Mouse (Mus musculus): Measurements from ENCODE around the gene Vipr1. TPM values are rescaled to one million over a fixed set of nuclear protein-coding genes. Genes with fewer than 3 reads are reported as not detected.
A peak's percentile ranks its signal among the peaks of the same experiment; 100 is the strongest.

The Vipr1 gene
- total and polyA plus RNA-seq, 2 experiments from 2014 or later = 0.51 to 1.3 TPM

- no peak for TF ChIP-seq CTCF (IDR thresholded peaks at IDR 0.05; ENCODE audit: low read depth)
- no peak for ATAC-seq
- Histone ChIP-seq H3K9me3 (ENCODE audit: low read length) (no peaks in the 10 kb centered on the region), H3K27ac (no peak overlapping the region), H3K4me3 (ENCODE audit: low read length) (no peak overlapping the region), H3K4me1 (ENCODE audit: insufficient read depth, low read length) (no peaks in the 10 kb centered on the region), H3K27me3 (ENCODE audit: insufficient read depth, low read length) (no peaks in the 10 kb centered on the region), H3K9ac (replicated peaks; ENCODE audit: low read length) (no peak overlapping the region), H3K4me2 (ENCODE audit: low read depth, low read length) (no peak overlapping the region), H3K36me3 (ENCODE audit: insufficient read depth, low read length) (peaks cover 34% of the 10 kb centered on the region)
- WGBS = 72% methylated on average over 8 of the region's 8 CpGs
- DNase-seq (ENCODE audit: low spot score) = no peak
Observed at GRCm38 (mm10) chr9:121681191-121681590, 38.7 kb downstream of the Vipr1 start.

GRCm38 (mm10) chr9:121682037-121682680, 39.6 kb downstream of the Vipr1 start:
- H3K27ac ChIP-seq = no peak overlapping the region
- H3K4me2 ChIP-seq (ENCODE audit: low read depth, low read length) = no peak overlapping the region
- WGBS = 79% methylated on average over 18 of the region's 18 CpGs
- ATAC-seq = no peak
- no peaks in the 10 kb centered on the region for H3K9me3 ChIP-seq (ENCODE audit: low read length)
- no peaks in the 10 kb centered on the region for H3K4me1 ChIP-seq (ENCODE audit: insufficient read depth, low read length)
- TF ChIP-seq CTCF (IDR thresholded peaks at IDR 0.05; ENCODE audit: low read depth) = no peak
- H3K36me3 ChIP-seq (ENCODE audit: insufficient read depth, low read length) = peaks cover 34% of the 10 kb centered on the region
- no peak overlapping the region for H3K9ac ChIP-seq (replicated peaks; ENCODE audit: low read length)
- H3K27me3 ChIP-seq (ENCODE audit: insufficient read depth, low read length) = no peaks in the 10 kb centered on the region
- DNase-seq (ENCODE audit: low spot score) = no peak
- H3K4me3 ChIP-seq (ENCODE audit: low read length) = no peak overlapping the region

GRCm38 (mm10) chr9:121684702-121685101, 42.2 kb downstream of the Vipr1 start:
- H3K9ac ChIP-seq (replicated peaks; ENCODE audit: low read length) = no peak overlapping the region
- H3K4me3 ChIP-seq (ENCODE audit: low read length) = no peak overlapping the region
- H3K36me3 ChIP-seq (ENCODE audit: insufficient read depth, low read length) = peaks cover 42% of the 10 kb centered on the region
- H3K9me3 ChIP-seq (ENCODE audit: low read length) = no peaks in the 10 kb centered on the region
- no peak overlapping the region for H3K27ac ChIP-seq
- ATAC-seq (no peak), DNase-seq (ENCODE audit: low spot score) (no peak)
- TF ChIP-seq CTCF (IDR thresholded peaks at IDR 0.05; ENCODE audit: low read depth) = no peak
- no peaks in the 10 kb centered on the region for H3K4me1 ChIP-seq (ENCODE audit: insufficient read depth, low read length)
- 84% methylated on average over 7 of the region's 7 CpGs for WGBS
- no peaks in the 10 kb centered on the region for H3K27me3 ChIP-seq (ENCODE audit: insufficient read depth, low read length)
- no peak overlapping the region for H3K4me2 ChIP-seq (ENCODE audit: low read depth, low read length)

- Histone ChIP-seq H3K4me3 (ENCODE audit: low read length) (peak overlapping the region; percentile 6; the same call in 1 of the 2 replicates), H3K27me3 (ENCODE audit: insufficient read depth, low read length) (no peaks in the 10 kb centered on the region), H3K36me3 (ENCODE audit: insufficient read depth, low read length) (peaks cover 39% of the 10 kb centered on the region), H3K4me1 (ENCODE audit: insufficient read depth, low read length) (peaks cover 11% of the 10 kb centered on the region), H3K4me2 (ENCODE audit: low read depth, low read length) (peak overlapping the region; percentile 44), H3K27ac (peak overlapping the region; percentile 83), H3K9me3 (ENCODE audit: low read length) (no peaks in the 10 kb centered on the region), H3K9ac (replicated peaks; ENCODE audit: low read length) (0 out of 2 replicates have a peak overlapping the region, but pooled peaks have one; percentile 2)
- 16% methylated on average over 15 of the region's 15 CpGs for WGBS
- TF ChIP-seq CTCF (IDR thresholded peaks at IDR 0.05; ENCODE audit: low read depth) = no peak
- DNase-seq (ENCODE audit: low spot score) (peak; percentile 90), ATAC-seq (peak; percentile 93)
Observed at GRCm38 (mm10) chr9:121690200-121690651, 47.7 kb downstream of the Vipr1 start.

- H3K36me3 ChIP-seq (ENCODE audit: insufficient read depth, low read length) = peaks cover 36% of the 10 kb centered on the region
- H3K9me3 ChIP-seq (ENCODE audit: low read length) = no peaks in the 10 kb centered on the region
- no peak for TF ChIP-seq CTCF (IDR thresholded peaks at IDR 0.05; ENCODE audit: low read depth)
- peaks cover 11% of the 10 kb centered on the region for H3K4me1 ChIP-seq (ENCODE audit: insufficient read depth, low read length)
- H3K4me2 ChIP-seq (ENCODE audit: low read depth, low read length) = peak overlapping the region; percentile 44
- DNase-seq (ENCODE audit: low spot score) (no peak), ATAC-seq (peak; percentile 50; the same call in 1 of the 2 replicates)
- peak overlapping the region; percentile 83 for H3K27ac ChIP-seq
- 47% methylated on average over 7 of the region's 7 CpGs for WGBS
- 0 out of 2 replicates have a peak overlapping the region, but pooled peaks have one; percentile 6 for H3K4me3 ChIP-seq (ENCODE audit: low read length)
- H3K9ac ChIP-seq (replicated peaks; ENCODE audit: low read length) = no peak overlapping the region
- no peaks in the 10 kb centered on the region for H3K27me3 ChIP-seq (ENCODE audit: insufficient read depth, low read length)
Observed at GRCm38 (mm10) chr9:121690734-121691133, 48.2 kb downstream of the Vipr1 start.

DNA sequence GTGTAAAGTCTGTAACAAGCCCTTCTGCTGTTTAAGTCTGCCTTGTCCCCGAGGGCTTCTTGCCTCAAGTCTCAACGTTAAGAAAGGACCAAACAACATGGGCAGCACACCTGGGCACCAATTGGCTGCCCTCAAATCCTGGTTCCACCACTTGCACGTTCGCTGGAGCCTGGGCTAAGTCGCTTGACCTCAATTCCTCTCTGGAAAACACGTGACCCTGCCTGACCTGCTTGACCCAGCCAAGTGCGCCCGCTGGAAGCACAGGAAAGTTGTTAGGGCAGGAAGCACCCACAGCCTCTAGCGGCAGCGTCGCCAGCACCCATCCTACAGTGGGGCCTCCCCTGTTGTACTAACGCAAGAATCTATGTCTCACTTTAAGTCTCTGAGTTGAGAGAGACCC, 52.2 kb downstream of the Vipr1 start:
- peaks cover 26% of the 10 kb centered on the region for H3K36me3 ChIP-seq (ENCODE audit: insufficient read depth, low read length)
- H3K27ac ChIP-seq = no peak overlapping the region
- H3K4me2 ChIP-seq (ENCODE audit: low read depth, low read length) = no peak overlapping the region
- 82% methylated on average over 12 of the region's 12 CpGs for WGBS
- no peaks in the 10 kb centered on the region for H3K9me3 ChIP-seq (ENCODE audit: low read length)
- H3K4me1 ChIP-seq (ENCODE audit: insufficient read depth, low read length) = peaks cover 11% of the 10 kb centered on the region
- no peaks in the 10 kb centered on the region for H3K27me3 ChIP-seq (ENCODE audit: insufficient read depth, low read length)
- DNase-seq (ENCODE audit: low spot score) = no peak
- H3K4me3 ChIP-seq (ENCODE audit: low read length) = no peak overlapping the region
- no peak overlapping the region for H3K9ac ChIP-seq (replicated peaks; ENCODE audit: low read length)
- TF ChIP-seq CTCF (IDR thresholded peaks at IDR 0.05; ENCODE audit: low read depth) = no peak
- ATAC-seq = no peak

DNA sequence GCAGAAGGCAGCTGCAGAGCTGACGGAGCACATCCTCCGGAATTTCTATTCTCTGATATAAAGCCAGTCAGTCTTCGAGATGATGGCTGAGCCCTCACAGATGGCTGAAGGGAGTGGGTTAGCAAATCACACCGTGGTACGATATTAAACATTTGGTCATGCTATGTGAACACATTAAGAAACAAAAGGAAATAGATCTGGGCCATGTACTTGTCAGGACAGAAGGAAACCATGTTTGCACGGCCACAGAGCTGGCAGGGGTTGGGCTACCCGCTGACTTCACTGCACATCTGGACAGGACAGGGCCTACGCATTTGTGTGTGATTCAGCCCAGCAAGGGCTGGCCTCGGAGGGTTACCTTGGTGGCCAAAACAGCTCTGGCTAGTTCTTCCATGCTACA, 54.1 kb downstream of the Vipr1 start:
- ATAC-seq (peak; percentile 21; the same call in 1 of the 2 replicates), DNase-seq (ENCODE audit: low spot score) (no peak)
- Histone ChIP-seq H3K4me2 (ENCODE audit: low read depth, low read length) (no peak overlapping the region), H3K9me3 (ENCODE audit: low read length) (no peaks in the 10 kb centered on the region), H3K27me3 (ENCODE audit: insufficient read depth, low read length) (no peaks in the 10 kb centered on the region), H3K4me1 (ENCODE audit: insufficient read depth, low read length) (no peaks in the 10 kb centered on the region), H3K36me3 (ENCODE audit: insufficient read depth, low read length) (peaks cover 26% of the 10 kb centered on the region), H3K27ac (no peak overlapping the region), H3K9ac (replicated peaks; ENCODE audit: low read length) (no peak overlapping the region), H3K4me3 (ENCODE audit: low read length) (no peak overlapping the region)
- no peak for TF ChIP-seq CTCF (IDR thresholded peaks at IDR 0.05; ENCODE audit: low read depth)
- 81% methylated on average over 9 of the region's 9 CpGs for WGBS
